Mouse (Mus musculus) kidney, postnatal 0 days (tissue): ENCODE data around the gene Gorab. TPM values are rescaled to one million over a fixed set of nuclear protein-coding genes. Genes with fewer than 3 reads are reported as not detected.

ENCODE experiments used
- ATAC-seq: fragments of 200-750 bp; cut with Nextera tagmentation; replicated peaks from 2 replicates; pipeline ENCODE4 v1.8.0; 2017; ENCODE audit warnings: low read depth, moderate number of reproducible peaks, moderate TSS enrichment, moderate library complexity; ENCODE audit not compliant: low FRiP score
- DNase-seq: peaks from one replicate; pipeline ENCODE4 v3.0.0-alpha.2; 2016; ENCODE audit warnings: low spot score
- H3K27ac ChIP-seq: fragments of 300-500 bp; sonication (generic); 2 replicates; pipeline ENCODE4 v1.5.1; 2014; ENCODE audit warnings: mild to moderate bottlenecking
- H3K27me3 ChIP-seq: fragments of 300-500 bp; sonication (generic); 2 replicates; pipeline ENCODE4 v1.6.1; 2014; ENCODE audit warnings: low read length, mixed read lengths; ENCODE audit not compliant: insufficient read depth
- H3K36me3 ChIP-seq: fragments of 300-500 bp; sonication (generic); 2 replicates; pipeline ENCODE4 v1.6.1; 2014; ENCODE audit warnings: low read length, mixed read lengths; ENCODE audit not compliant: insufficient read depth
- H3K4me1 ChIP-seq: fragments of 300-500 bp; sonication (generic); replicated peaks from 2 replicates; pipeline ENCODE4 v1.6.1; 2014; ENCODE audit warnings: antibody characterized with exemption, low read length, mixed read lengths; ENCODE audit not compliant: insufficient read depth
- H3K4me2 ChIP-seq: fragments of 300-500 bp; sonication (generic); 2 replicates; pipeline ENCODE4 v1.6.1; 2014; ENCODE audit warnings: mild to moderate bottlenecking, low read length, moderate library complexity, mixed read lengths
- H3K4me3 ChIP-seq: fragments of 300-500 bp; sonication (generic); replicated peaks from 2 replicates; pipeline ENCODE4 v1.5.1; 2014; ENCODE audit warnings: low read depth, low read length
- H3K9ac ChIP-seq: fragments of 300-500 bp; sonication (generic); 2 replicates; pipeline ENCODE4 v1.6.1; 2014; ENCODE audit warnings: low read depth, low read length
- H3K9me3 ChIP-seq: fragments of 300-500 bp; sonication (generic); replicated peaks from 2 replicates; pipeline ENCODE4 v1.6.1; 2016; ENCODE audit warnings: low read length, inconsistent platforms, mixed read lengths
- CTCF ChIP-seq: IDR thresholded peaks from 2 replicates; pipeline ENCODE4 v1.5.1; 2016; ENCODE audit warnings: antibody characterized with exemption, low read depth, mild to moderate bottlenecking, moderate library complexity
- WGBS: fragments of 180-500 bp; shearing (Covaris S2); extraction: QIAGEN DNeasy Blood & Tissue Kit; methylation state at CpG from one replicate; pipeline ENCODE4 v1.1.7; 2014; 5-methylcytosine and 5-hydroxymethylcytosine counted together
- polyA plus RNA-seq: library from polyadenylated mRNA; unstranded; fragments of >200 nt; fragmentation: Nextera tagmentation; extraction: Ambion mirVana; gene quantifications from 2 replicates; pipeline ENCODE4 v1.2.1, GENCODE M21; 2015

The Gorab gene
- polyA plus RNA-seq, 1 experiment from 2014 or later, result 17.2 TPM

- Histone ChIP-seq H3K9ac (no peak overlapping the region), H3K27ac (no peak overlapping the region), H3K4me2 (no peak overlapping the region), H3K4me1 (peaks cover 11% of the 10 kb centered on the region; the same call in 1 of the 2 replicates), H3K4me3 (no peak overlapping the region), H3K9me3 (no peaks in the 10 kb centered on the region), H3K36me3 (no peaks in the 10 kb centered on the region), H3K27me3 (no peaks in the 10 kb centered on the region)
- no peak for ATAC-seq
- WGBS, result 65% methylated on average over 3 of the region's 3 CpGs
- TF ChIP-seq CTCF, result no peak
- DNase-seq, result no peak
Measured at GRCm38 (mm10) chr1:163406203-163406602, 2.7 kb upstream of the Gorab start.

- no peak for ATAC-seq
- no peak for DNase-seq
- 50% methylated on average over 6 of the region's 6 CpGs for WGBS
- TF ChIP-seq CTCF, result no peak
- H3K27me3 ChIP-seq, result no peaks in the 10 kb centered on the region
- no peak overlapping the region for H3K4me2 ChIP-seq
- no peak overlapping the region for H3K4me3 ChIP-seq
- H3K9me3 ChIP-seq, result no peaks in the 10 kb centered on the region
- H3K36me3 ChIP-seq, result peaks cover 23% of the 10 kb centered on the region
- H3K9ac ChIP-seq, result no peak overlapping the region
- no peaks in the 10 kb centered on the region for H3K4me1 ChIP-seq
- H3K27ac ChIP-seq, result no peak overlapping the region
Measured at GRCm38 (mm10) chr1:163391321-163391720, 12.1 kb downstream of the Gorab start.

- DNase-seq (no peak), ATAC-seq (no peak)
- Histone ChIP-seq H3K27ac (no peak overlapping the region), H3K4me3 (no peak overlapping the region), H3K9ac (no peak overlapping the region), H3K4me1 (no peaks in the 10 kb centered on the region), H3K9me3 (no peaks in the 10 kb centered on the region), H3K4me2 (no peak overlapping the region), H3K36me3 (peaks cover 26% of the 10 kb centered on the region), H3K27me3 (no peaks in the 10 kb centered on the region)
- TF ChIP-seq CTCF, result no peak
- 80% methylated on average over 4 of the region's 4 CpGs for WGBS
Measured at GRCm38 (mm10) chr1:163390044-163390443, 13.4 kb downstream of the Gorab start.

- TF ChIP-seq CTCF, result no peak
- Histone ChIP-seq H3K4me2 (no peak overlapping the region), H3K27ac (no peak overlapping the region), H3K27me3 (no peaks in the 10 kb centered on the region), H3K4me3 (no peak overlapping the region), H3K36me3 (peaks cover 11% of the 10 kb centered on the region), H3K9me3 (no peaks in the 10 kb centered on the region), H3K9ac (no peak overlapping the region), H3K4me1 (no peaks in the 10 kb centered on the region)
- DNase-seq (no peak), ATAC-seq (no peak)
- WGBS, result 83% methylated on average over 9 of the region's 9 CpGs
Measured at GRCm38 (mm10) chr1:163386196-163386595, 17.3 kb downstream of the Gorab start.

DNA sequence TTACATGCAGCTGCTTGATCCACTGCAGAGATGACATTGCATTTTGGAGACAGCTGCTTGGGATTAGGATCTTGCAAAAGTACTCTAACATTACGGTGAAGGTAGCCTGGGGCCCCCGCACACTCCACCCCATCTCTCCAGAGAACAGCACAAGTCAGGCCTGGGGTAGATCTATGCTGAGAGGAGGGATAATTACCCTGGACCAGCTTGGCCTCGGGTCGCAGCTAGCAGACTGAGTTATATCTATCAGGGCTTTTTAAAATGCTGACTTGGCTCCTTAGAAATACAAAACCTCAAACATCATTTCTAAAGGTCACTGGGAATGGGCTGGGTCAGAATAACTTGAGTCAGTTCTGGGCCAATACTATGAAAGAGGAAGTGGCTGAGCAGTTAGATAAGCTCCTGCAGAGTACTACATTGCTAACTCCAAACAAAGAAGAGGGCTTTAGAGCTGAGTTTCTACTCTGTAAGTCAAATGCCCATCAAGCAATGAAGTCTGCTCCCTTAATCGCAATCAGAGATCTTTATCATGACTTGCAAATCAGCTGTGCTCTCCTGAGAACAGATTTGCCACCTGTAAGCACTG is 19.9 kb downstream of the Gorab start:
- Histone ChIP-seq H3K4me3 (no peak overlapping the region), H3K27me3 (no peaks in the 10 kb centered on the region), H3K4me1 (no peaks in the 10 kb centered on the region), H3K9me3 (no peaks in the 10 kb centered on the region), H3K9ac (no peak overlapping the region), H3K27ac (no peak overlapping the region), H3K36me3 (peaks cover 11% of the 10 kb centered on the region), H3K4me2 (no peak overlapping the region)
- ATAC-seq, result no peak
- 56% methylated on average over 5 of the region's 5 CpGs for WGBS
- DNase-seq, result no peak
- TF ChIP-seq CTCF, result no peak

DNA sequence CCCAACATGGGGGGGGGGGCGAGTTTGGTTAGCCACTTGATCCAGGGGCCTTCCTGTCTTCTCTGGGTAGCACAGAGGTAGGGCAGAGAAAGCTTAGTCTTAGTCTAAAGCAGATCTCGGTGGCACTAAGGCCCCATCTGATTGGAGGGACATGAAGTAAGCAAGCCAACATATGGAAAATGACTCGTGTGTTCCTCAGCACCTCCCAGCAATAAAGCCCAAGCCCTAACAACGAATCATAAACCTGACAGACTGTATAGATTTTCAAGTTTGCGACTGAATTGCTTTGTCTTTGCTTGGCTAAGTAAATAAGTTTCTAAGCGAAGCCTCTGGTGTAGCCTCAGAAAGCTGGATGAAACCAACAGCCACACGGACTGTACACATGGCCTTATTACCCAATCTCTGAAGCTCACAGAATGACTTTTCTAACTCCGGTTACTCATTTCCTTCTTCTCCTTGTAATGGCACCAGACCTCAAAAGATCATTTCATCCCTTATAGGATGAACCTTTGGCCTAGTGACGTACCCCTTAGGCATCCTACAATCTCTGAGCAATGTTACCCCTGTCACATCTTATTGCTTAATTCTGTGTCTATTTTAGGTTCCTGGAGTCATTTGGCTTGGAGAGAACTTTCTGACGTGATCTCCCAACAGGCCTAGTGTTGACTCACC is 21.3 kb downstream of the Gorab start:
- Histone ChIP-seq H3K4me2 (no peak overlapping the region), H3K27me3 (no peaks in the 10 kb centered on the region), H3K4me1 (no peaks in the 10 kb centered on the region), H3K36me3 (peaks cover 11% of the 10 kb centered on the region), H3K9me3 (no peaks in the 10 kb centered on the region), H3K4me3 (no peak overlapping the region), H3K27ac (no peak overlapping the region), H3K9ac (no peak overlapping the region)
- no peak for DNase-seq
- WGBS, result 83% methylated on average over 10 of the region's 10 CpGs
- ATAC-seq, result no peak
- TF ChIP-seq CTCF, result no peak
